Comparison of ENCODE assay signal across 13 mouse cellular contexts in genomic region chr7:44186516-44186915, GRCm38 (mm10). TPM values are rescaled to one million over a fixed set of nuclear protein-coding genes. Genes with fewer than 3 reads are reported as not detected.
"Had no signal": no experiment of that assay in that cellular context is flagged by ENCODE, and none has a peak within 500 bp of the region (broad histone marks: within the 10 kb centered on the region; RNA-seq: fewer than 3 reads in every experiment).

No protein-coding gene starts in this region.

RNA-seq across cellular contexts. Expression of gene Klk1b24, which starts 1.5 kb away (rescaled TPM):
- polyA plus RNA-seq: liver, embryonic 16.5 days; lung, adult 2 months; lung, embryonic 16.5 days; midbrain, embryonic 10.5 days; midbrain, embryonic 12.5 days; midbrain, embryonic 14.5 days; midbrain, embryonic 16.5 days; myocyte; neural tube, embryonic 11.5 days; neural tube, embryonic 13.5 days; neural tube, embryonic 15.5 days; small intestine, adult 2 months; urinary bladder, adult 2 months had no signal

RNA-seq across cellular contexts. Expression of gene Klk1b3, which starts 11.5 kb away (rescaled TPM):
- polyA plus RNA-seq: liver, embryonic 16.5 days; lung, adult 2 months; lung, embryonic 16.5 days; midbrain, embryonic 10.5 days; midbrain, embryonic 12.5 days; midbrain, embryonic 14.5 days; midbrain, embryonic 16.5 days; myocyte; neural tube, embryonic 11.5 days; neural tube, embryonic 13.5 days; neural tube, embryonic 15.5 days; urinary bladder, adult 2 months had no signal

RNA-seq across cellular contexts. Expression of gene Klk1b4, which starts 20.7 kb away (rescaled TPM):
- polyA plus RNA-seq: lung, adult 2 months; lung, embryonic 16.5 days; midbrain, embryonic 10.5 days; midbrain, embryonic 12.5 days; midbrain, embryonic 14.5 days; midbrain, embryonic 16.5 days; myocyte; neural tube, embryonic 11.5 days; neural tube, embryonic 13.5 days; neural tube, embryonic 15.5 days; small intestine, adult 2 months; urinary bladder, adult 2 months had no signal

RNA-seq across cellular contexts. Expression of gene Klk1b5, which starts 29.2 kb away (rescaled TPM):
- polyA plus RNA-seq: liver, embryonic 16.5 days; lung, adult 2 months; lung, embryonic 16.5 days; midbrain, embryonic 10.5 days; midbrain, embryonic 12.5 days; midbrain, embryonic 14.5 days; midbrain, embryonic 16.5 days; myocyte; neural tube, embryonic 11.5 days; neural tube, embryonic 13.5 days; neural tube, embryonic 15.5 days; urinary bladder, adult 2 months had no signal

RNA-seq across cellular contexts. Expression of gene Klk1, which starts 38.6 kb away (rescaled TPM):
- polyA plus RNA-seq: lung, embryonic 16.5 days; midbrain, embryonic 10.5 days; midbrain, embryonic 12.5 days; midbrain, embryonic 14.5 days; midbrain, embryonic 16.5 days; myocyte; neural tube, embryonic 11.5 days; neural tube, embryonic 13.5 days; neural tube, embryonic 15.5 days had no signal
